Mouse (Mus musculus) common myeloid progenitor, adult 5-6 weeks (primary cell): Measurements from ENCODE around the gene Syt8. TPM values are rescaled to one million over a fixed set of nuclear protein-coding genes. Genes with fewer than 3 reads are reported as not detected.
"Not testable (repeated sequence)": the region's sequence is repeated elsewhere in the genome, so short reads cannot be mapped to it uniquely, and the experiment has no call there.

Source experiments
- ATAC-seq: replicated peaks from 2 replicates; pipeline ENCODE4 v1.8.0; 2016; ENCODE audit warnings: low read depth, mild to moderate bottlenecking, moderate TSS enrichment, inconsistent platforms; ENCODE audit not compliant: poor library complexity, severe bottlenecking
- total RNA-seq: library from RNA; stranded (forward); fragments of 200-1000, 187-1606 nt; gene quantifications from 2 replicates; pipeline ENCODE4 v1.2.3, GENCODE M21; 2017

Syt8 gene
- not detected in 2 replicates for total RNA-seq

DNA sequence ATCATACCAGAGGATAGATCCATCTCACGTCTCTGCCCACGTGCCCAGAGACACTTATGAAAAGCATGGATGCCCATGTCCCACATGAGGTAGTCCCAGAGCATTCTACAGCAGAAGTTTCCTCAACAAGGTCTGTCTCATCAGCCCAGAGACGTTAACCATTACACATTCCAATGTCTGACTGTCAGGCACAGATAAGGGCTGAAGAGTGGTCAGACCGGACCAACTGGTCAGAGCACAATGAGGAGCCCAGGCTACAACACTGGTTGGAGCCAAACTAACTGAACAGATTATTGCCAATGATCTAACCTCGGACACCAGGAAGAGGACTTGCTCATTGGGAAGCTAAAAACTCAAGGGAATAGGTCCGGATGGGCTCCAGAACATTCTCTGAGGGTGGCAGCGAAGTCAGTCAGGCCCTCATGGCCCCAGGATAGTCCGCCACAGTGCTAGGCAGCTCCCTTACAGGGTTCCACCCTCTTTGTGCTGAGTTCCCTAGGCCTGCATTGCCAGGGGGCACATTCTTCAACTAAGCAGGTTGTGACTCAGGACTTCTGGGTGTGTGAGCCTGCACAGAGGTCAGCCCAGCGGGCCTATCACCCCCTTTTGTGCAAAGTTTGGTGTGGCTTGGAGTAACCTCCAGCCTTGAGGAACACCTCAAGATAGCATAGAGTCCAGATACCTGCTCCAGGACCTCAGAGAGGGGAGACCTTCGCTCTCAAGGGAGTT is at the start of gene Syt8:
TSS of gene Syt8 (plus strand) at position 714 of the 729 bp plus-strand sequence.
- ATAC-seq: no peak

DNA sequence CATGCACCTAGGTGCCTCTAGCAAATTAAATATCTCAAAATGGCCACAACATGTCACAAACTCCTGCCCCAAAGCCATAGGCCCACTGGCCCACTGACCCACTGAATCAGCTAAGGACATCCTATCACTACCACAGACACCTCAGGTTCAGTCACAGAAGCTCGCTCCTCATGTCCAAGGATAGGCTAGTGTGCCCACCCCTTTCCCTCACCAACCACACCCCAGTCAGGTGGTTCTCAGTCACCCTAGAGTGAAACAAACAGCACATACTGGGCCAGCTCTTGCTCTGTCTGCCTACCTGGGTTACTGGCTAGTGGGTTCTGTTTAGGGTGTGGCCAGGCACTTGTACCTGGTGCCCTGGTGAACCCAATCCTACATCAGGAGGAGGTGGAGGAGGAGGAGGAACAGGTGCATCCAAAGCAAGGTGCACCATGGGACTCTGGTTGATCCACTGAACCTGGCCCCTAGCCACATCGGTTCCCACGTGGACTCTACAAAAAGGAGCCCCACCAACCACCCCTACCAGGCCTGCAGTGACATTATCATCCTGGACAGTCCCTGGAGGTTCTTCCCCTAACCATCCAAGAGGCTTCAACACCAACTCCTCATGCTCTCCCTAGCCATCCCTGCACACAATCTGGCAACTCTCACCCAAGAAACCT is 48.8 kb upstream of the Syt8 start:
- ATAC-seq: no peak

DNA sequence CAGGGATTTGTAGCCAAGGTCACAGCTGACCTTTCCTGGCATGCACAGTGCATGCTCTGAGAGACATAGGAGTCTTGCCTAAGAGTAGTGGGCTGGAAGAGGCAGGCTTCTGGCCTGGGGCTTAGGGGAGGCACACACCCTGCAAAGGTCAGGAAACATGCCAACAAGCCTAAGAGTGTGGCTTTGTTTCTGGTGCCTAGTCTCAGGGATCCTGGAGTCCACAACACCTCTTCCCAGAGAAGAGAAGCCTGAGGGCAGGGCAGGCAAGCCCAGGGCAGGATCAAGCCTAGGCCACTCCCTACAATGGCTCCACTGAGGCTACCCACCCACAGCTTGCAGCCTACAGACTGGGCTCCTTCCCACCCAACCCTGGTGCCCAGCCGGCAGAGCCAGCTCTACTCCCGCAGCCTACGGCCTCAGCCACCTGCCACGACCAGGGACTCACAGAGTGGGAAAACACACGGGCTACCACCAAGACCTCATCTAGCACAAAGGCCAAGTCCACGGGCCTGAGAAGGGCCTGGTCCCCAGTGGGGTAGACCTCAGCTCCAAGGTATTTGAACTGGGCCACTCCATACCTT is 47.9 kb upstream of the Syt8 start:
- no peak for ATAC-seq

DNA sequence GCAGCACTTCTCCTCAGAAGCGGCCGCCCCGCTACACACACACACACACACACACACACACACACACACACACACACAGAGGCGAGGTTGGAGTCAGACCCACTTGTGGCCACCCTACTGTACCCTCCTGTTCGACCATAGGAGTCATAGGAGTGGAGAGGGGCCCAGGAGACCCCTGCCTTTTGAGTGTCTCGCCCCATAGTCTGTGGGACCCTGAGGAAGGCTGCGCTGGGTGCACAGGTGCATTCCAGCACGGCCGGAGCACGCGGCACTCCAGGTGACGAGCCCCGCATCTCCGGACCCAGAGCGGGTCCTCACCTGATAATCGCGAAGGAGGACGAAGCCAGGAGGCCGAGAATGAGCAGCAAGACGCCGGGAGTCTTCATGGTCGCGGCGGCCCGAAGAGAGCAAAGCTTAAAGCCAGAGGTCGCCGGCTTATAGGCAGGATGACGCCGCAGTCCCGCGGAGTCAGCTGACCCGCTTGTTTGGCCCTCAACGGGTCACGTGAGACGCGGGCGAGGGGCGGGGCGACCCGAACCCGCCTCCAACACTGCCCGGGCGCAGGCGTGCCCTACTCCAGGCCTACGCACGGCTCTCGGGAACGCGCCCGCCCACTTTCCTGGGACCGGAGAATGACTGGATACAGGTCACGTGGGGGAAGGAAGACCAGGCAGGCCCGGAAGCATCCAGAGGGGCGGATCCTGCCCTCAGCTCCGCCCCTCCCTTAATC is 47.1 kb upstream of the Syt8 start, which contains the start of gene Ctsd:
TSS of gene Ctsd (minus strand) at position 620 of the 730 bp plus-strand sequence.
- peak; percentile 72 for ATAC-seq

DNA sequence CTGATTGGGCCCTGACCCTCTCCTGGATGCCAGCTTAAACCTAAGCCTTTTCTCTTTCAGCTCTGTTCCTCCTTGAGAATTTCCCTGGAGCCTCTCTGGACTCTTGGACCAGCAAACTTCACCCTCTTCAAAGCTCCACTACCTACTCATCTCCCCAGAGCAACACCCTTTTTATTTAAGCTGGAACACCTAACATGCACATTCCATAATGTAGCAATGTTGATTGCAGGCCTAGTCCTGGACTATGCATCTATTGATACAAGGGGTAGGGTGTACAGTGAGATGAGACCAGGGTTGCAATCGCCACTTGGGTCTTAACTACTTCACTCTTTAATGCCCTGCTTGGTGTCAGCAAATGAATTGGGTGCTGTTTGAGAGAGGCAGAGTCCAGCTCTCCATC is 46.5 kb upstream of the Syt8 start:
- peak; percentile 4; the same call in 1 of the 2 replicates for ATAC-seq

DNA sequence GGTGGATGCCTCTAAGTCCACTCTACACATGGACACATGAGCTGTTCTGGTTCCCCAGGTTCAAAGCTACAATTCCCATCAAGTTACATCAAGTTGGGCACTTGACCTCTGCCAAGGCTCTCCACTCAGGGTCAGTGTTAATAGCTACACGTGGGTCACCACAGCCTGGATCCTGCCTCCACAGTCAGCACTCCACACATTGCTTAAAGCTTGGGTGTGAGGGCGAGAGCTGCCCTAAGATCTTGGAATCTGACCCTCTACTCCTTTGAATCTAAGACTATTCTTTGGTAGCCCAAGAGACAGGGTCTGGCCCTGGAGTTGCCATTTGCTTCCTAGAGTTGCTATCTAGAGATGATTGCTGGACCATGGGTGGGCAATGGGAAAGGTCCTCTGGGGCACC is 45.9 kb upstream of the Syt8 start:
- ATAC-seq: no peak

DNA sequence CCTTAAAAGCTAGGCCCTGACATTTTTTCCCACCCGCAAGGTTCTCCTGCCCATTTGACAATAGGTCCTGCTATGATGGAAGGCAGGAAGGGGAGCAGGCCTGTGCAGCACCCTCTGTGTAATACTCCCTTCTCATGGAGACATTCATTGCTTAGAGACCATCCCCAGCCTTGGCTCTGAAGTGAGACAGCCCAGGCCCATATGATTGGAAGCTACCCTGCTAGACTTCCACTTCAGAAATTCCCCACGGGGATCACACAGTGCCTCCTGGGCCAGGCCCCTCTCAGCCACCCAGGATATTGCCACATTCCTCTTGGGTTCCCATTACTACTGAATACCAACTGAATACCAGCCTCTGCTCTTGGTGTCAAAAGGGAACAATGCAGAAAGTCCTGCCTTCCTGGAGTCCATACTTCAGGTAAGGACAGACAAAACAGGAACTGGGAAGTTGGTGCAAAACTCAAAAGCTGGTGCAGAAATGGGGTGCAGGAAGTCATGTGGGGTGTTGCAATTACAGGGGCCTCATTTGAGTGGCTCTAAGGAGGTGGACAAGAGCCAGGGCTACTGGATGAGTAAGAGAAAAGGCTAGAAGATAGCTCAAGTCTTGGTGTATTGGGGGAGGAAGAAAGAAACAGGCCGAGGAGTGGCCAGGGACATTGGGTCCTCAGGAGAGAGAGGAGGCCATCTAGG is 44.5 kb upstream of the Syt8 start:
- ATAC-seq: peak; percentile 1; the same call in 1 of the 2 replicates

DNA sequence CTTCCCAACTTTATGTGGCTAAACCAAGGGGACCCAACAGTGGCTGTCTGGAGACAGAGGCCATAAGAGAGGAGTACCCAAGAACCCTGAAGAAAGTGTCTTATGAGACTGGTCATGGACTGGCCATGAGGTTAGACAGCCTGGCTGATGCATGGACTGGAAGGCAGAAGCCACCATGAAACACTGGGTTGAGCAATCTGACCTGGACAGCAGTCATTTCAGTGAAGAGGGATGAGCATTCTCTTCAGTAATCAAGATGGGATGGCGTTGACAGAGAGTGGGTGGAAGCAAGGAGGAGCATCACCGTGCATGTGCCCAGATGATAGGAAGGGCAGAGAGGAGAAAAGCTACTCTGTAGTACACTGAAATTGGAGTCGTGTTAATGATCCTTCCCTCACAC is 43.5 kb upstream of the Syt8 start:
- ATAC-seq: no peak

DNA sequence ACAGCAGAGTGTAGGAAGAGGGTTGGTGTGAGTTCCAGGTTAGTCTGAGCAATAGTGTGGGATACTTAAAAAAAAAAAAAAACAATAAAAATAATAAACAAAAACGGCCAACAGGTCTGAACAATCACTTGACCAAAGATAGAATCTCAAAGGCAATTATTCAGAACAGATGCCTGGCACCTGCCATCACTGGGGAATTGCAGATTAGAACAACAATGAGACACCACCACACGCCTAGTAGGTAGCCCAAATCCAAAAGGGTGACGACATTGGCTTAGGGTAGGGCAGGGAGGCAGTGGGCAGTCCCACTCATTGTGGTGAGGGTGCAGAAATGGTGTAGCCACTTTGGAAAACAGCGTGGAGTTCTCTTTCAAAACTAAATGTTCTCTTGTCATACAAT is 43.0 kb upstream of the Syt8 start:
- ATAC-seq: no peak

DNA sequence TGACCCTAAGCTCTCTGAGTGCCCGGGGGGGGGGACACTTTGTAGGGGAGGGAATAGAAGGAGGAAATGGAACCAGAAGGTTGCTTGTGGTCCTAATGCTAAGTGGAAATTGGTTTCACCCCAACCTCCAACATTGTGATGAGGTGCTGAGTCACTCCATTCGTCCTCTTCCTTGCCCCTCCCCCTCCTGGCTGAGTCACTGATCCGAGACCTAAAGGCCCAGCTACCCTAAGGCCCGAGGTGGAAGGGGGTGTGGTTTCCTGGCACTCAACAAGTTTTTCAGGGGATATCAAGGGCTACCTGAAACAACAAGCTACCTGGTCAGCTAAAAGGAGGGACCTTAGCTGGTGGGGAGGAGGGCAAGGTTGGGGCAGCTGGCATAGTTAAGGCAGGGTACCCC is 41.5 kb upstream of the Syt8 start:
- peak; percentile 49 for ATAC-seq

DNA sequence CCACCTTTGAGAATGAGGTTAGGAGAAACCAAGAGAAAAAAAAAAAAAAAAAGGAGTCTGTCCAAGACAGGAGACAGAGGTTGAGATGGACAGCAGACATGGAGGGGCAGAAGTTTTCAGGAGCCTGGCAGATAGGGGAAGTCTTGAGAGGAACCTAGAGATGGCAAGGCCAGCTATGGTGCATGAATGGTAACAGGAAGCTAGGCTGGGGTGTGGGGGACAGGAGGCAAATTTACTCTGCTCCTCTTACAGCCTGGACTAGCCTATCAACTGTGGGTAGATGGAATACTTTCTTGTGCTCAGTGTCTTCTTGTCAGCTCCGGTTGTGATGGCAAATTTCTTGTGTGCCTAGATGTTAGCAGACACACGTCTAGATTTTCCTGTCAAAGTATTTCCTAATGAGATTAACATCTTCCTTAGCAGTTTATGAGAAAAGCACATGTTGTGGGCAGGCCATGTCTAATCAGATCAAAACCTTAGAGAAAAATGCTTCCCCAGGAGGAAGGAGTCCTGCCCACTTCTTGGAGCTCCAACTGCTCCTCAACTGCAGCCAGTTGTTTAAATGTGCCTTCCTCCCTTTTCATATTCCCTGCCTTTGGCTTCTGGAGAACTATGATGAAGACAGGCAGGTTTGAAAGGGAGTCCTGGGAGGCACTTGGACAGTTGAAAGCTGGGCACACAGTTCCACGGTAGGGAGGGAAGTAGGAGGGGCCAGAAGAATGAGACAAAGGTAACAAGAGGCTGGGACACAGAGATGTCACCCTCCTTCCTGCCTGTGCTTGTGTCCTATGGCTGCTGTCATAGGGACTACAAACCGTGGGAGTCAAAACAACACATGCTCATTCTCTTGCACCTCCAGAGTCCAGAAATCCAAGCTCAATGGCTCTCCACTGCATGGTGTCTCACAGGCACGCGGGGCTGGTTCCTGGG is 40.1 kb upstream of the Syt8 start:
- ATAC-seq: peak; percentile 28

DNA sequence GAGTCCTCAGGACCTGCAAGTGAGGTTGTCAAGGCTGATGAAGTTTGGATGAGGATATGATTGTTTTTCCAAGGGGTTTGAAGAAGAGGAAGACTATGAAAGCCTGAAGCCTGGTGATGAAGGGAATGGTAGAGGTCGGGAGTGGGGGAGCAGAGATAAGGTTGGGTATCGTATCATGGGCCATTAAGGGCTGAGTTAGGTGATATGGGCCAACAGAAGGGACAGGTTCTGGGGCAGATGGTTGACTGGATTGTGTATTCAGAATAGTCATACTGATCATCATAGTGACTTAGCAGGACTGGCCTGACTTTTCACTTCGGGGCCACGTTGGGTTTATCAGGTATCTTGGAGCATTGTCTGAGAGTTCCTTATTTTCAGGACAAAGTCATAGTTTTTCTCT is 39.2 kb upstream of the Syt8 start:
- ATAC-seq: no peak

DNA sequence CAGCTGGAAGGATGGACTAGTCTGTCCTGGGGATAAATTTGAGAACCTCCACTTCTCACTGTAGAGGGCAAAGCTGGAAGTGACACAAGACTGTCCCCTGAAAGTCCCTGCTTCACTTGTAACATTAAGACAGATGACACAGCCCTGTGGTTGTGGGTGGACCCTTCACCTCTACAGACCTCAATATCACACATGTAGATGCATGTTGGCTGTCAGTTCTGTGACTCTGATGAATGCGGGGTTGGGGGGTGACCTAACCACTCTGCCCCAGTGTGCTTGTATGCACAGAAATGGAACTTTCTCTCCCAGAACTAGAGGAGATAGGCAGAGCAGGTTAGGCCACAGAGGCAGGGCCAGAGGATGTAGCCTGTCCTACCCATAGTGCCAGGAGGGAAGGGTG is 38.0 kb upstream of the Syt8 start:
- ATAC-seq: no peak

DNA sequence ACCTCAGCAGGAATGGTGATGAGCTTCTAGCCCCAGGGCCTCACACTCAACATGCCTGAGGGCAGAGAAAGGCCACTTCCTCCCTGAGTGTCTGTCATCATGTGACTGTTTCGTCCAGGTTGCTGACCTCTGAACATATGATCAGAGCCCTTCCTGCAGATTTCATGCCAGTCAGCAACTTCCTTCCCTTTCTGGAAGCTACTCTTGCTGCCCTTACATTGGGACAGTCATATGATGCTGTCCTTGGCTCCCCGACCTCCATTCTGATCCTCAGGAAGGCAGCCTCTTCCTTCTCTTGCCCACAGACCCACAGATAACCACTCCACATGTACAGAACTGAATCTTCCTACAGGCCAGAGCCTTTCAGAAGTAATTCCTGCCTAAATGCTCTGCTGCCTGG is 36.6 kb upstream of the Syt8 start:
- peak; percentile 22 for ATAC-seq

DNA sequence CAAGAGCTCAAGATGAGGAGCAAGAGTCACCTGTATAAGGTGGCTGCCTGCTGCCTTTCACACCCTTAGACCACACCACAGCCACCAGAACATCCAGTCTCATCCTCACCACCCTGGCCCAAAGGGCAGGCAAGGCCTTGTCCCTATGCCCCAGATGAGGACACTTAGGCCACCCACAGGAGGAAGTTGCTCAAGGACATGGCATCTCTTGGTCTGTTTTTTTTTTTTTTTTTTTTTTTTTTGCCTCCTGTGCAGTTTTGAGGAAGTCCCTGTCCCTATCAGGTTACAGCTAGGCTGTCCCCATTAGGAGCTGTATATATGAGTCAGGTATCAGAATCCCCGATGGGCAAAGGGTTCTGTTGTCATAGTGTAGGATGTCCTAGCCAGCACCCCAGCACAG is 35.4 kb upstream of the Syt8 start:
- ATAC-seq: peak; percentile 62

DNA sequence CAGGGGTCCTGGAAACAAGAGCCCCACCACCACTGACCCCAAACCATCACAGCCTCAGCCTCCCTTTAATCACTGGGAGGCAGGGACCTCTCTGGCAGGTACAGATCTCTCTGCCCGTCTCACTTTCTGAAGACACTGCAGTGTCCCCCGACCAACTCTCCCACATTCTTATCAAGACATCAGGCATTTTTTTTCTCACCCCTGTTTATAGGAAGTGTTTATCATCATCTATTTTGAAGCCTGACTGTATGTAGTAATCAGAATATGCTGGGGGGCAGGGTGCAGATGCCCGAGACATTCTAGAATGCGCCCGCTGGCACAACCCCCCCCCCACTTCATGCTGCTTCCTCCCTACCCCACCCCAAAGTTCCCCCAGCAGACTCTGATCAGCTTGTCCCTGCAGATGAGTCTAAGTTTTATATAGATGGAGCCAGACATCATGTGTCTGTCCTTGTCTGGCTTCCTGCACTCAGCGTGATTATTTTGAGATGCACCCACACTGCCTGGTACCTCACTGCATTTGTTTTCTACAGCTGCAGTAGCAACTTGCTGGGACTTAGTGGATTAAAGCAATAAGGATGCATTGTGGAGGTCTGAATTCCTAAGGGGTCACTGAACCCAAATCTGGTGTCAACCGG is 34.4 kb upstream of the Syt8 start:
- no peak for ATAC-seq

DNA sequence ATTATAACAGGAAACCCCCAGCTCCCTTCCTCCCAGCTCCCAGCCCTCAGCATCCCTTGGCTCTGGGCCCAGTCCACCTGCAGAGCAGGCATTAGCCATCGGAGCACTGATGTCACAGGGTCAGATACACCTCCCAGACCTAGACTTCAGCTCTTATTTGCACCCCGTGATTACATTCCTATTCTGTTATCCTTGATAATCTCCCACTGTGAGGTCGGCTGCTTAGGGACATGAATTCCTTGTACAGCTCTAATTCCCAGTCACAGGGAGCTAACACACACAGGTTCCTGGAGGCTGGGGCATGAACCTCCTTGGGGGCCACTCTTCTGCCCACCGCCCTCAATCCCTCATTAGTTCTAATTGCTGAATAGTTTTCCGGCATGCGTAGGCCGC is 33.9 kb upstream of the Syt8 start:
- ATAC-seq: no peak

DNA sequence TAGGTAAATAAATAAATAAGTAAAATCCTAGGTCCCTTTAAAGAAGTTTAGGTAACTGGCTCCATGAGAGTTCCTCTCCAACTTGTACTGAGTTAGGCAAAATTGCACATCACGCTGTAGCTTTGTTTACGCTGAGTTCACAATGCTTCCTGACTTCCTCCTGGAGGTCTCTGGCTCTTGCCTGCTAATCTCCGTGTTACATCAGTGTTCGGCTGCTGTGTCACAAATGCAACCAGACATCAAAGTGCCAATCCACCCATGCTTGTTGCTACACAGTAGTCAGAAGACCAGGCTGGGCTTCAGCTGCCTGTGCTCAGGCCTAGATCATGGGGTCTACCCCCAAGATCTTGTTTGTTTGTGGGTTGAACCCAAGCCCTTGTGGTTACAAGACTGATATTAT is 31.1 kb upstream of the Syt8 start:
- ATAC-seq: peak; percentile 41

DNA sequence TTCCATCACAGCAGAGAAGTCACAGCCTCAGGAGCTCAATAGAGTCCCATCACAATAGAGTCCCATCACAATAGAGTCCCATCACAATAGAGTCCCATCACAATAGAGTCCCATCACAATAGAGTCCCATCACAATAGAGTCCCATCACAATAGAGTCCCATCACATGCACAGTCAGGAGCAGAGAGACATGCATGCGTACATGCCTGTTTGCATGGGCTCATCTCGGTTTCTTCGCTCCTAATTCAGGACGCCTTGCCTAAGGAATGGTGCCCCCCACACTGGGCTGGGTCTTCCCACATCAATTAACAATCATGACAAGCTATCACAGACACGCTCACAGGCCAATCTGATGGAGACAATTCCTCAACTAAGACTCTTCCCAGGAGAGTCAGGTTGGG is 29.5 kb upstream of the Syt8 start:
- not testable (repeated sequence) for ATAC-seq
